Mouse (Mus musculus): ENCODE results near the gene Chil4. TPM values are rescaled to one million over a fixed set of nuclear protein-coding genes. Genes with fewer than 3 reads are reported as not detected.
"Not testable (repeated sequence)": the region's sequence is repeated elsewhere in the genome, so short reads cannot be mapped to it uniquely, and the experiment has no call there.

The Chil4 gene
- polyA plus RNA-seq, 1 experiment from 2014 or later, result not detected

DNA sequence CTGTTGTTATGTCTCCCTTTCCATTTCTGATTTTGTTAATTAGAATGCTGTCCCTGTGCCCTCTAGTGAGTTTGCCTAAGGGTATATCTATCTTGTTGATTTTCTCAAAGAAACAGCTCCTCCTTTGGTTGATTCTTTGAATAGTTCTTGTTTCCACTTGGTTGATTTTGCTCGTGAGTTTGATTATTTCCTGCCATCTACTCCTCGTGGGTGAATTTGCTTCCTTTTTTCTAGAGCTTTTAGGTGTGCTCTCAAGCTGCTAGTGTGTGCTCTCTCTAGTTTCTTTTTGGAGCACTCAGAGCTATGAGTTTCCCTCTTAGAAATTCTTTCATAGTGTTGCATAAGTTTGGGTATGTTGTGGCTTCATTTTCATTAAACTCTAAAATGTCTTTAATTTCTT lies 44.3 kb downstream of the Chil4 start:
- H3K4me3 ChIP-seq (ENCODE audit: low read length); H3K36me3 ChIP-seq (ENCODE audit: control insufficient read depth, insufficient read depth, low read length); ATAC-seq (ENCODE audit: low FRiP score, low TSS enrichment); H3K4me2 ChIP-seq (replicated peaks; ENCODE audit: low read depth, low read length); H3K9ac ChIP-seq (ENCODE audit: low read depth, low read length); H3K4me1 ChIP-seq (ENCODE audit: control insufficient read depth, insufficient read depth, low read length); H3K27ac ChIP-seq (ENCODE audit: low read depth, low read length); H3K27me3 ChIP-seq (ENCODE audit: control insufficient read depth, insufficient read depth, low read length): not testable (repeated sequence)
- H3K9me3 ChIP-seq (ENCODE audit: control insufficient read depth, low read length), result peaks cover 14% of the 10 kb centered on the region
- WGBS, result 60% methylated on average over 2 of the region's 2 CpGs

DNA sequence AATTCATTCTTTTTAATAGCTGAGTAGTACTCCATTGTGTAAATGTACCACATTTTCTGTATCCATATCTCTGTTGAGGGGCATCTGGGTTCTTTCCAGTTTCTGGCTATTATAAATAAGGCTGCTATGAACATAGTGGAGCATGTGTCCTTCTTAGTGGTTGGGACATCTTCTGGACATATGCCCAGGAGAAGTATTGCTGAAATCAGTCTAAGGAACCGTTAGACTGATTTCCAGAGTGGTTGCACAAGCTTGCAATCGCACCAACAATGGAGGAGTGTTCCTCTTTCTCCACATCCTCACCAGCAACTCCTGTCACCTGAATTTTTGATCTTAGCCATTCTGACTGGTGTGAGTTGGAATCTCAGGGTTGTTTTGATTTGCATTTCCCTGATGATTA lies 46.8 kb downstream of the Chil4 start:
- H3K4me2 ChIP-seq (replicated peaks; ENCODE audit: low read depth, low read length); H3K36me3 ChIP-seq (ENCODE audit: control insufficient read depth, insufficient read depth, low read length); H3K27me3 ChIP-seq (ENCODE audit: control insufficient read depth, insufficient read depth, low read length); ATAC-seq (ENCODE audit: low FRiP score, low TSS enrichment); H3K9me3 ChIP-seq (ENCODE audit: control insufficient read depth, low read length); H3K4me3 ChIP-seq (ENCODE audit: low read length); H3K4me1 ChIP-seq (ENCODE audit: control insufficient read depth, insufficient read depth, low read length); H3K9ac ChIP-seq (ENCODE audit: low read depth, low read length); H3K27ac ChIP-seq (ENCODE audit: low read depth, low read length): not testable (repeated sequence)
- 80% methylated on average over 2 of the region's 2 CpGs for WGBS

DNA sequence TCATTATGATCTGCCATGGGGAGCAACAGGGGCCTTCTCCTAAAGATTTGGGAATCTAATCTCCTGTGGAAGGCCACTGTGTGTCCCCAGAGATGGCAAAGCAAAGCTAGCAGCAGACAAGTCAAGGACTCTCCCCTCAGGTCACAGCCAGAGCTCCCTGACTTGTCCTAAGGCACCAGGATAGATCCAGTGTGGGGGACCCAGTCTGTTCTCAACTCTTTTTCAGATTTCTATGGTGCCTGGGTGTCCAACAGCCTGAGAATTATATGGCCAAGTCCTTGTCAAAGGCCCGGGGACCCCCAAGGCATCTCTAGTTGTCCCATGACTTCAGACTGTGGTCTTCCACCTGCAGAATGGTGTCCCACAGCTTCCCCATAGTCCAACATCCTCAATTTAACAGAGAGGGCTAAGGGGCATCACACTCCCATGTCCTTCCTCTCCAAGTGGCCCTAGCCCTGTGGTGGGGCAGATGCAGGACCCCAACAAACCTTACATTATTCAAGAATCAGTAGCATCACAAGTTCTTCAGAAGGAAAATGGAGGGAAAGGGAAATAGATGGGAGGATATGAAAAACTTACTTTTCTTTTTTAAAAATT lies 48.1 kb downstream of the Chil4 start:
- no peak for ATAC-seq (ENCODE audit: low FRiP score, low TSS enrichment)
- Histone ChIP-seq H3K4me1 (ENCODE audit: control insufficient read depth, insufficient read depth, low read length) (no peaks in the 10 kb centered on the region), H3K4me2 (replicated peaks; ENCODE audit: low read depth, low read length) (no peak overlapping the region), H3K36me3 (ENCODE audit: control insufficient read depth, insufficient read depth, low read length) (no peaks in the 10 kb centered on the region), H3K27me3 (ENCODE audit: control insufficient read depth, insufficient read depth, low read length) (no peaks in the 10 kb centered on the region), H3K9me3 (ENCODE audit: control insufficient read depth, low read length) (peaks cover 7% of the 10 kb centered on the region), H3K9ac (ENCODE audit: low read depth, low read length) (no peak overlapping the region), H3K27ac (ENCODE audit: low read depth, low read length) (no peak overlapping the region), H3K4me3 (ENCODE audit: low read length) (no peak overlapping the region)
- WGBS, result 86% methylated on average over 1 of the region's 1 CpGs

DNA sequence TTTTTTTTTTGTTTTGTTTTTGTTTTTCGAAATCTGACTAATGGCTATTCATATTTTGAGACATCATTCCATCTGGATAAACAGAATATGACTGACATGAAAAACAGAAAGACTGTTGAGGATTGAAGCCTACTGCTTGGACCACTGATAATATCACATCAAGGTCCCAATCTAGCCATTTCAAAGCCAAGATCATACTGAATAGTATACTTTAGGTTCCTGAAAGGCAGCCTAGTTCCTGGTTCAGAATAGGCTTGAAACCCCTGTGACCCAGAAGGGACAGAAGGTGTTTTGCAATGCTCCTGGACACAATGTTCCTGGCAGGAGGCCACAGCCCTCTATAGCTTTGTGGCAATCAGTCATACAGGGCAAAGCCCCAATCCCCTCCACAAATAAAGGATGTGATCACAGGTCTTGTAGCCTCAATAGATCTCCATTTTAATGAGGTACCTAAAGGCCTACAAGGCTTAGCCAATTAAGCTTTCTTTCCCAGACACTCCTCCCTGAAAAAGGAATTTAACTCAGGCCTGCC lies 48.7 kb downstream of the Chil4 start:
- ATAC-seq (ENCODE audit: low FRiP score, low TSS enrichment), result no peak
- H3K9me3 ChIP-seq (ENCODE audit: control insufficient read depth, low read length), result peaks cover 7% of the 10 kb centered on the region
- 57% methylated on average over 1 of the region's 1 CpGs for WGBS

DNA sequence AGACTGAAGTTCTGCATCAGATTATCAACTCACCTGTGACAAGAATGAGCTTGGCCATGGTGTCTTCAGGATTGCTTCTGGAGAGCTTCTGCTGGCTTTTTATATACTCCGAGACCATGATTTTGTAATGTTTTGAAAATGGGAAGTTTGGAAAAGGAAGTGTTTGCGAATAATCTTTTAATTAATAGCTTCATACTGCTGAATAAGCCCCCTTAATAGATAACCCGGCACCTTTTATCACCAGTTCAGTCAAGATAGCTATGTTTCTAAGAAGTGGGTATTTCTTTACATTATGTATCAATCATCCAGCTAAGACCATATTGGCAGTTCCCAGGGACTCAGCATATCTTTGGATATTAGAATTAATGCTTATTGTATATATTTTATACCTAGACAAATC lies 51.8 kb downstream of the Chil4 start, which contains the start of gene Chil3:
Gene Chil3 (minus strand): TSS at position 101 of the 400 bp plus-strand sequence.
- no peak for ATAC-seq (ENCODE audit: low FRiP score, low TSS enrichment)
- no peaks in the 10 kb centered on the region for H3K4me1 ChIP-seq (ENCODE audit: control insufficient read depth, insufficient read depth, low read length)
- WGBS, result 80% methylated on average over 3 of the region's 3 CpGs
- H3K9me3 ChIP-seq (ENCODE audit: control insufficient read depth, low read length), result peaks cover 7% of the 10 kb centered on the region
- no peaks in the 10 kb centered on the region for H3K27me3 ChIP-seq (ENCODE audit: control insufficient read depth, insufficient read depth, low read length)
- H3K4me2 ChIP-seq (replicated peaks; ENCODE audit: low read depth, low read length), result no peak within 1 kb of the TSS
- no peak within 1 kb of the TSS for H3K9ac ChIP-seq (ENCODE audit: low read depth, low read length)
- H3K27ac ChIP-seq (ENCODE audit: low read depth, low read length), result no peak within 1 kb of the TSS
- no peak within 1 kb of the TSS for H3K4me3 ChIP-seq (ENCODE audit: low read length)
- H3K36me3 ChIP-seq (ENCODE audit: control insufficient read depth, insufficient read depth, low read length), result no peaks in the 10 kb centered on the region

More for the DNA sequence above, 48.7 kb downstream of the Chil4 start:
- Histone ChIP-seq H3K27me3 (ENCODE audit: control insufficient read depth, insufficient read depth, low read length) (no peaks in the 10 kb centered on the region), H3K4me1 (ENCODE audit: control insufficient read depth, insufficient read depth, low read length) (no peaks in the 10 kb centered on the region), H3K9ac (ENCODE audit: low read depth, low read length) (no peak overlapping the region), H3K4me2 (replicated peaks; ENCODE audit: low read depth, low read length) (no peak overlapping the region), H3K27ac (ENCODE audit: low read depth, low read length) (no peak overlapping the region), H3K36me3 (ENCODE audit: control insufficient read depth, insufficient read depth, low read length) (no peaks in the 10 kb centered on the region), H3K4me3 (ENCODE audit: low read length) (no peak overlapping the region)

DNA sequence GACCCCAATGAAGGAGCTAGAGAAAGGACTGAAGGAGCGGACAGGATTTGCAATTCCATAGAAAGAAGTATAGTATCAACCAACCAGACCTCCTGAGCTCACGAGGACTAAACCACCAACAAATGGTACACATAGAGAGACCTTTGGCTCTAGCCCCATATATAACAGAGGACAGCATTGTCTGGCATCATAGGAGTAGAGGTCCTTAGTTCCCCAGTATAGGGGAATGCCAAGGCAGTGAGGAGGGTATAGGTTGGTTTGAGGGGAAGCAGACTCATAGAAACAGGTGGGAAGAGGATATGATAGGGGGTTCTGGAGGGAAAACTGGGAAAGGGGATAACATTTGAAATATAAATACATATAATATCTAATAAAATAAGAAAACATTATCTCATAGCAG lies 64.9 kb downstream of the Chil4 start:
- H3K27ac ChIP-seq (ENCODE audit: low read depth, low read length), result no peak overlapping the region
- H3K9ac ChIP-seq (ENCODE audit: low read depth, low read length), result no peak overlapping the region
- no peaks in the 10 kb centered on the region for H3K27me3 ChIP-seq (ENCODE audit: control insufficient read depth, insufficient read depth, low read length)
- H3K9me3 ChIP-seq (ENCODE audit: control insufficient read depth, low read length), result no peaks in the 10 kb centered on the region
- no peak for ATAC-seq (ENCODE audit: low FRiP score, low TSS enrichment)
- no peaks in the 10 kb centered on the region for H3K36me3 ChIP-seq (ENCODE audit: control insufficient read depth, insufficient read depth, low read length)
- no peak overlapping the region for H3K4me3 ChIP-seq (ENCODE audit: low read length)
- H3K4me1 ChIP-seq (ENCODE audit: control insufficient read depth, insufficient read depth, low read length), result no peaks in the 10 kb centered on the region
- H3K4me2 ChIP-seq (replicated peaks; ENCODE audit: low read depth, low read length), result no peak overlapping the region
- WGBS, result 80% methylated on average over 2 of the region's 2 CpGs

Other genes starting within 250 kb of the Chil4 start
- 1.9 and 2.2 TPM in 2 replicates for gene Ovgp1, start 245.8 kb downstream of the Chil4 start, polyA plus RNA-seq (2014; fragmentation: Nextera tagmentation; extraction: Ambion mirVana)
- not detected in 2 replicates for gene Pifo, start 204.9 kb downstream of the Chil4 start, polyA plus RNA-seq (2014; fragmentation: Nextera tagmentation; extraction: Ambion mirVana)
- not detected in 2 replicates for gene Chil5, start 186.7 kb downstream of the Chil4 start, polyA plus RNA-seq (2014; fragmentation: Nextera tagmentation; extraction: Ambion mirVana)
- gene Chia1, start 106.3 kb downstream of the Chil4 start, polyA plus RNA-seq (2014; fragmentation: Nextera tagmentation; extraction: Ambion mirVana), result not detected in 2 replicates
- not detected in 2 replicates for gene Chil3, start 51.9 kb downstream of the Chil4 start, polyA plus RNA-seq (2014; fragmentation: Nextera tagmentation; extraction: Ambion mirVana)
- gene Chil6, start 186.7 kb upstream of the Chil4 start, polyA plus RNA-seq (2014; fragmentation: Nextera tagmentation; extraction: Ambion mirVana), result not detected in 2 replicates